Mouse (Mus musculus) mouse embryonic stem cell (cell line): ENCODE data around the gene Anxa11.
"Not testable (repeated sequence)": the region's sequence is repeated elsewhere in the genome, so short reads cannot be mapped to it uniquely, and the experiment has no call there.

Source experiments
- in situ Hi-C, 2 experiments: fragments of 300-500 bp; cut with MboI; formaldehyde crosslinking; loops; 1 replicate in 1 of 2; 3 replicates in 1 of 2; pipeline ENCODE4 v1.14.3; 2019 to 2020; ENCODE audit warnings: low sequenced_read_pairs in 2 of 2, low pct_unique_long_range_greater_than_20kb in 1 of 2, mixed read lengths in 1 of 2; ENCODE audit not compliant: unreplicated experiment in 1 of 2

Gene Anxa11

DNA sequence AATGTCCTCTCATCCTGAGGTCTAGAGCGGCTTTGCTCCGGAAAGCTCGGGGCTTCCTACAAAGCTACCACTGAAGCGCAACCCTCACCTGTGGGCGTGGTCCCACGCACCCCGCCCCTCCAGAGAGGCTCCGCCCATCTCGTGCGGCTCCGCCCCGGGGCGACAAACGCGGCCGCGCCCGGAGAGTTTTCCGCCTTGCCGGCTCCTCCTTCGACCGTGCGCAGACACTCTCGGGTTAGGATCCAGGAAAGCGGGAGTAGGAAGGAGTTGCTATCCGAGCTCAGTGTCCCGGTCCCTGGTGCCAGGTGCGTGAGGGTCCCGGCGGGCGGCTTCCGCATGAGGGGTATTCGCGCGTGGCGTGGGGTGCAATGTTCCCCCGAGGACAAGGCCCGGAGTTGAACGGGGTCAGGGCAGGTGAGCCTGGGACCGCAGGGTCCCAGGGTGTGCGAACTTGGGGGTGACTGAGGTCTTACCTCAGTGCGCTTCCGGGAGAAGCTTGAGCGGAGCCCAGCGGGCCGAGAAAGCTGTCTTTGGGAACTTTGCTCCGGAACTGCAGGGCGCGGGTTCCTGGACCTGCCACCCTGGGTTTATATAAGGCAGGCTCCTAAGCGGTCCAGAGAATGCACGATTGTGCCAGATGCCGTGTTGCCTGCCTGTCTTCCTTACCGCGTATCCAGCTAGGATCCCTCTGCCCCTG lies at the start of gene Anxa11:
TSS of gene Anxa11 (plus strand) at position 166 of the 697 bp plus-strand sequence.
- in situ Hi-C loops, result no loop called here

DNA sequence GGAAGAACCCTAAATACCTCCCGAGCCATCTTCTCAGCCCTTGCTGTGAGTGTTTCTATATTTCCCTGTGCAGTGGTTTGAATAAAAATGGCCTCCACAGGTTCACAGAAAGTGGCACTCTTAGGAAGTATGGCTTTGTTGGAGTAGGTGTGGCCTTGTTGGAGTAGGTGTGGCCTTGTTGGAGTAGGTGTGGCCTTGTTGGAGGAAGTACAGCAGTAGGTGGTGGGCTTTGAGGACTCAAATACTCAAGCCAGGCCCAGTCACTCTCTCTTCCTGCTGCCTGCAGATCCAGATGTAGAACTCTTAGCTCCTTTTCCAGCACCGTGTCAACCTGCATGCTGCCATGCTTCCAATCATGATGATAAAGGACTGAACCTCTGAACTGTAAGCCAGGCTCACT lies 47.6 kb upstream of the Anxa11 start:
- in situ Hi-C loops, result no loop called here

DNA sequence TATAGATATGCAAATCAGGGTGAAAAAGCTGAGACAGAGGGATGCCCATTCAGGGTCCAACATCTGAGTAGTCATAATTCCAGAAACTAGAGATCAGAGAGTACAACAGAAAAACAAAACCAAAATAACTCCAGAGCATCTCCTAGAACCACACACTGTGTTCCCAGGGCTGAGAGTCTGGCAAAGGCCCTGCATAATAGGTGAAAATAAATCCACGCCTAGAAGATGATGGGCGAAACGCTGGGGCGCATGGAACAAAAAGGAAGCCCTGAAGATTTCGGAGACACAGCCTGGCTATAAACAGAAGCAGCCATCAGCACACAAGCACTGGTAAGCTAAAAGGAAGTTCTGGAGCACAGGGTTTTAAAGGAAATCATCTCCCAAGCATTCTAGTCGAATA lies 46.9 kb upstream of the Anxa11 start:
- in situ Hi-C loops, result no loop called here

DNA sequence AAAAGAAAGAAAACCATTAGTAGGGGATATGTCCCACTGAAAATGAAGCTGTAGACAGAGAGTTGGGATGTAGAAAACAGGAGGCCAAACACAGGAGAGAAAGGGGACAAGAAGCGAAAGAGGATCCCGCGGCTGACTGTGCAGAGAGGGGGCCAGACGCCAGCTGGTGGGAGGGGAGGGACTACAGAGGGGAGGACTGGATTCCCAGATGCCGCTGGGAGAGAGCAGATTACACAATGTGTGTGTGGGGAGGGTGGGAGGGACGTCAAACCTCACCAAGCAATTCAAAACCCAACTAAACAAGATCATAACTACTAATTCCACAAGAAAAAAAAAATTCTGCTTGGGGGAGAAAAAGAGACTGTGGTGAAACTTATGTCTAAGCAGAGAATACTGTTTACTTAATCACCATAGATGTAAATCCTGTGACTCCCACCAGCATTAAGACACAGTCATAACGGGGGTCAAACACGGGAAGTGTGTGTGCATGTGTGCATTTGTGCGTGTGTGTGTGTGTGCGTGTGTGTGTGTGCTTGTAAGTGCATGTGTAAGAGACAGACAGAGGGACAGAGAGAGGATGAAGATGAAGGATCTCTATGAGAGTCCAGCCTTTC lies 46.3 kb upstream of the Anxa11 start:
- in situ Hi-C loops, result no loop called here

DNA sequence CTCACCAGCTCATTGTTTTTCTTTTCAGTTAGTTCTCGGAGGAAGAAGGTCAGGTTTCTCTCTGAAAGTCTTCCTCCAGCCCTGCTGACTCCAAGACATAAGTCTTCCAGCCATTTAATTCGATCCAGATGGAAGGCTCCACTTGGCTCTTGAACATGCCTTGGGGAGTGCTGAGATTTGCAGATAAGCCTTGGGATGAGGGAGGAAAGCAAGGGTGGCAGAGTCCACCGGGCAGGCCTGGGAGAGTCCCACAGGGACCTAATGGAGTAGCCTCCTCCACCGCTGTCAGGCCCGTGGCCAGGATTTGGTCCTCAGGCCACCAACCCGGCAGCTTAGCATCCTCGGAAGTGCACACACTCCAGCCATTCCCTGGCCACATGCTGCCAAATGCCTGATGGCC lies 45.3 kb upstream of the Anxa11 start:
- in situ Hi-C loops, result no loop called here

DNA sequence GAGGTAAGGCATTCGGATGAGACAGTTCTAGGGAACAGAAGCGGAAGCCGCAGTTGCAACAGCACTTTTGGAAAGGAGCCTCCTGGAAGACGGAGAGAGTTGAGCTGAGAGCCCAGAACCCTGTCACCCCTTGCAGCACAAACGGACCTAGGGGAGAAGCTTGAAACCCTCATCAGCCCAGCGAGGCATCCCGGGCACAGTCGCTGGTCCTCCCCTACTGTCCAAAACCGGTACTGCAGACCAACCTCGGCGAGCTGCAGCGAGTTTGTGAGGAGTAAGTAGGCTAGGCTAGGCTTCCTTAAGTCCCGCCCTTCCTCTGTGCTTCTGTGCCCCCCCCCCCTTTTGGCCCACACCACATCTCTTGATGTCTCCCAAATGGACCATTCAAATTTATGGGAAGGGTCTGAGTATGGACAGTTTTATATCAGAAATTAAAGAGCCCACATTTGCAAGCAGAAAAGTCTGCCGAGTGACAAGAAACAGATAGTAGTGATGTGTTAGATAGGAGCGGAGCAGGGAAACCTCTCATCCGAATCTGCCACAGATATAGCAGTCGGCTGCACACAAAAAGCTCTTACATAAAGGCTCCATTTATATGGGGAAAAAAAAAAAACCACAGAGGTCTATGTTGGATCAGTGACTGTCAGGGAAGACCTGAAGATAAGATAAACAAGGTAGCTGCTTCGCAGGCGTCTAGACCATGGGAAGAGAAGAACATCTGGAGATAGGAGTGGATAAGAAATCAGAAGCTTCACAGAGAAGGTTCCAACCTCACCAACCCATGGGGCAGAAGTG lies 41.6 kb upstream of the Anxa11 start:
- in situ Hi-C loops, result loop anchor here in 1 of 2 experiments (10.0 kb wide), 1 partner anchor 46 kb away; no protein-coding TSS in a partner anchor

DNA sequence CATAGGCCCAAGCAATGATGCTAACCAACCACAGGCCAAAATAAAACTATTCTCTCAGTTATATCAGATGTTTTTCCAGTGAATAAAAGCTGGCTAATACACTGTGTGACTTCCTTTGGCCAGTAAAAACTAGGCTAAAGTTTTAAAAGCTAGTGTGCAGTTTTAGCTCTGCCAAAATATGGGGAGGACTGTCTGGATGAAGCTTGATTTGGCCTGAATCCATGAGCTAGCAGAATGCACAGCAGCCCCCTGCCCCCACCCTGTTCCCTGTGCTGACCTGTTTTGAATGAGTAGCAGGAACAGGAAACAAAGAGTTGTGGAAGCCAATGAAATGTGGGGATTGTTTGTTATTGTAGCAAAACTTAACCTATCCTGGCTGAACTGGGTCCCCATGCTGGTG lies 39.4 kb upstream of the Anxa11 start:
- in situ Hi-C loops, result loop anchor here in 1 of 2 experiments (10.0 kb wide), 1 partner anchor 48 kb away; no protein-coding TSS in a partner anchor

DNA sequence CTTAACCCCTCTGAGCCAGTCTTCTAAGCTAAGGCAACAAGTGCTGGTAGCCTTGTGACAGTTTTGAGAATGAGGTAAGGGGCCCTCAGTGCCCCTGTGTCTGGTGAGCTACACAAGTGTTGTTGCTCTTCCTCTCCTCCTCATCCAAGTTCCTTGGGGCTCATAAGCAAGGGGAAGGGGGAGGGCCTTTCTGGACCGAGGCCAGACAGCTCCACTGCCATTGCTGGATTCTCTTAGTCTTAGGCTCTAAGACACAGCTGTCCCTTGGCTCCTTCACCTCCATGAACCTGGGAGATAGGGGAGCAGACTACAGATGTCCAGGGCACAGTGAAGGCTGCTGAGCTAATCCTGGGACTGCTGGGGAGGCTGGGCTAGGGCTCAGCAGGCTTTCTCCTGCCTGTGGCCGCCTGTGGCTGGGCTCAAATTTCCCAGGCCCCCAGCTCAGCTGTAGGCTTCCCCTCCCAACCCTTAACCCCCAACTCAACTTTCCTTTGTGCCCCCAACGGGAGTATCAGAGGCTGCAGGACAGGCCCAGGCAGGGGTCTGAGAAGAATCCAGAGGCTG lies 38.6 kb upstream of the Anxa11 start:
- in situ Hi-C loops, result loop anchor here in 1 of 2 experiments (10.0 kb wide), 1 partner anchor 49 kb away; no protein-coding TSS in a partner anchor

DNA sequence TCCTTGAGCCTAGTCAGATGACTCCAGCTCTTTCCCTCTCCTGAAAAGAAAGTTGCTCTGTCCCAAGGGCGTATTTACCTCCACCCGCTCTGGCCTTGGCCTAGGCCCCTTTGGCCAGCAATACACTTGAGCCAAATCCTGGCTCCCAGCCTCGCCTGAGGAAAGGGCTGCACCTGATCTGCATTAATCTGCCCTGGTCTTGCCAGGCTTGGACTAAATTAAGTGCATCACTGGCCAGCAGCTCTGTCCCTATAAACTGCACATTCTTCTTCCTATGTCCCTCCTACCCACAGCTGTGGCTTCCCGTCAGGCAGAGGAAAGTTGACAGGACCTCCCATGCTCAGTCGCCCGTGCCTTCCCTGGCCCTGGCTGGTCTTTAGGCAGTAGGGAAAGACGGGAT lies 36.1 kb upstream of the Anxa11 start:
- in situ Hi-C loops, result loop anchor here in 1 of 2 experiments (10.0 kb wide), 1 partner anchor 51 kb away; no protein-coding TSS in a partner anchor

DNA sequence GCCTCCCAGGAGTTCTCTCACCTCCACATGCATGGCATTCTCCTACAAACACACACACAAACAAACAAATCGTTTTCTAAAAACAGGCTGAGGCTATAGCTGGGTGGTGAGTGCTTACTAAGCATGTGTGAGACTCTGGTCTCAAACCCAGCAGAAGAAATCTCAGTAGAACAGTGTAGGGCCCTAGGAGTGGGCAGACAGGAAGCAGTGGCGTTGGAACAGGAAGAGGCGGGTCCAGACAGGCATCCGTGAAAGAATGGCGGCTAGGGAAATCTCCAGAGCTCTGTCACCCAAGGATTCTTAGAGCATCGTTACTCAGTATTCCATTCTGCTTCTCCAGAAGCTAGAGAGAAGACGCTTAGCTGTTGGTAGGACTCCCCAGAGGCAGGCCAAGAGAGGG lies 35.4 kb upstream of the Anxa11 start:
- in situ Hi-C loops, result loop anchor here in 1 of 2 experiments (10.0 kb wide), 1 partner anchor 52 kb away; no protein-coding TSS in a partner anchor

DNA sequence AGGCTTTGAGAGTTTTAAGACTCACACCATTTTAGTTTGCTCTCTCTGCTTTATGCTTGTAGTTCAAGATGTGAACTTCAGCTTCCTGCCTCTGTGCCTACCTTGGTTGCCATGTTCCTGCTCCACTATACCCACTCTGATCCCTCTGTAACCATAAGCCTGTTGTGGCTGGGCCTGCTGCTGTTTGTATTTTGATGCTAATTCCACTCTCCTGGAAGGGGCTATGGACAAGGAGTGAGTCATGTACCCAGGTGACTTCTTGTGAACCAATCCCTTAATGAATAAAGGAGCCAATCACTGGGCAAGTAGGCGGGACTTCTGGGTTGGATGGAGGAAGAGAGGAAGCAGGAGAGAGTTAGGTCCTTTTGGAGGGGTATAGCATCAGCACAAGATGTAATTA lies 30.9 kb upstream of the Anxa11 start:
- in situ Hi-C loops, result not testable (repeated sequence)

DNA sequence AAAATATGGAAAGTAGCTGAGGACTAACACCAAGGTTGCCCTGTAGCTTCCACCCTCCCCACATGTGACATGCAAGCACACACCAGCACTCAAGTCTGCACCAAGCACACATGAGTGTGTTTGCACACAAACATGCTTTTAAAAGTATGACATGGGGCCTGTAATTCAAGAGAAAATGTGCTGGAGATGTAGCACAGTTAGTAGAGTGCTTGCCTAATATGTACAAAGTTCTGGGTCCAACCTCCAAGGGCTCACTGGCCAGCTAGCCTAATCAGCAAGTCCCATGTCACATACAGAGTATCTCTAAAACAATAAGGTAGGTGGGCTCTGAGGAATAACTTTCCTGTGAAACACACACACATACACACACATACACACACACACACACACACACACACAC lies 27.8 kb upstream of the Anxa11 start:
- in situ Hi-C loops, result no loop called here

DNA sequence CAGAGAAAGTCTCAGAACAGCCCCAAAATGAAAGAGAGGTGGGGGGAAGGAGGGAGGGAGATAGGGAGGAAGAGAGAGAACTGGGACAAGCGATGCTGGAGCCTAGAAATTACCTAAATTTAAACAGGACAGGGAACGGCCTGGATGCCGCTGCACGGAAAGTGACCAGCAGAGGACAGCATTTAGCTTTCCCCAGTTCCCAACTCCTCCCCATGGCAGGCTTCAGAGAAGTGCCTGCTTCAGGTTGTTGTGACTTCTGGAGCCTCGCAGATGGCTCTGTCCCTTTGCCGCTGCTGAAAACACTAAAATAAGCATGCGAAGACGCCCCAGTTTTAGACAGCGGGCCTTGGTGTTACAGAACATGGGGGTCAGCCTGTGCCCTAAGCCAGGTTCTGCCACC lies 25.5 kb upstream of the Anxa11 start:
- in situ Hi-C loops, result no loop called here

DNA sequence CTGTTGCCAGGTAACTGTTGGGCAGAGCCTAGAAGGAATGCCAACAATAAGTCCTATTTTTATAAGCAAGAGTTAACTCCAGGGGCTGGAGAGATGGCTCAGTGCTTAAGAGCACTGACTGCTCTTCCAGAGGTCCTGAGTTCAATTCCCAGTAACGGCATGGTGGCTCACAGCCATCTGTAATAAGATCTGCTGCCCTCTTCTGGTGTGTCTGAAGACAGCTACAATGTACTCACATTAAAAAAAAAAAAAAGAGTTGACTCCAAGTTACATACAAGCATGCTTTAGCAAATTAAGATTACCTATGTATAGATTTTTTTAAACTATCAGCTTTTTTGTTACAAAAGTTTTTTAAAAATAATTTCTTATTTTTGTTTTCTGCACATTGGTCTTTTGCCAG lies 19.4 kb upstream of the Anxa11 start:
- in situ Hi-C loops, result no loop called here

DNA sequence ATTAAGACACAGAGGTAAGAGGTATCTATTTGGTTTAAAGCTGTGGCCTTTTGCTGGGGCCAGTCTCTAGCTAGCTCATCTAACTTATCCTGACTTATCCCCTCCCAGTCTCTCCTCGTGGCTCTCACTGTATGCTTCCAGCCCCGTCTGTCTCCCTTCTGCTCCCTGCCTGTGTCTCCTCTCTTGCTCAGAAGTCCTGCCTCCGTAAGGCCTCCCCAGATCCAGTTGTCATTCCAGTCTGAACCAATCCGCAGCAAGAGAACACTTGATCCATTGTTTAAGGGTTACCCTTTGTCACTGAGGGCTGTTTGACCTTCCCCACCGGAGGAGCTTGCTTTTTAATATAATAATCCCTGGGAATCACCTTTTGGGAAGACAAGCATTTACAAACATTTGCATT lies 17.0 kb upstream of the Anxa11 start:
- in situ Hi-C loops, result no loop called here

DNA sequence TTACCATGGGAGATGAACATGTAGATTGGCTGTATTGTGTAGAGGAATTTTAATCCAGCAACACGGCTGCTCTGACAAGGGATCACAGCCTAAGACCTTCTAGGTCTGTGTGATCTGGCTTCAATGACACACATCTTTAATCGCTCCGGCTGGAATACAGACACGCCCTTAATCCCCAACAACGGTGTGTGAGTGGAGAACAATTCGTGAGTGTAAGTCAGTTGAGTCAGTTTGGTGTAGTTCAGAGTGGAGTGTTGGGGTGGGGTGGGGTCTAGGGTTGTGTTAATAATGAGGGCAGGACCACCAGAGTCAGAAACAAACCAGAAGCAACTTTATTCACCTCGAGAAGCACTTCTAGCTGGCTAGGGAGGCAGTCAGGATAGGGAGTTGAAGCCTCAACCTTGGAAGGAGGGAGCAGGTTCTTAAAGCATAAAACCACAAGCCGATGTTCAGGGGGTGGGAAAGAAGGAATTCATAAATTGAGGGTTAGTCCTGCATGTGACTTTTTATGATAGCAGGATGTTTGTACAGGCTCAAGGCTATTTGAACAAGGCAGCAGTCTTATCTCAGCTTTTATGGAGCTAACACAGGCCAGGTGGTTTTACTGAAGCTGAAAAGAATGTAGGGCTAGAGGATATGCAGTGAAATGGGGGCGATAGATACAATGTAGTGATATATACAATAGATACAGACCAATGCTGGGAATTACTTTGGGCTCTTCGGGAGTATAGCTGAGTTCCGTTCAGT lies 15.9 kb upstream of the Anxa11 start:
- in situ Hi-C loops, result no loop called here

DNA sequence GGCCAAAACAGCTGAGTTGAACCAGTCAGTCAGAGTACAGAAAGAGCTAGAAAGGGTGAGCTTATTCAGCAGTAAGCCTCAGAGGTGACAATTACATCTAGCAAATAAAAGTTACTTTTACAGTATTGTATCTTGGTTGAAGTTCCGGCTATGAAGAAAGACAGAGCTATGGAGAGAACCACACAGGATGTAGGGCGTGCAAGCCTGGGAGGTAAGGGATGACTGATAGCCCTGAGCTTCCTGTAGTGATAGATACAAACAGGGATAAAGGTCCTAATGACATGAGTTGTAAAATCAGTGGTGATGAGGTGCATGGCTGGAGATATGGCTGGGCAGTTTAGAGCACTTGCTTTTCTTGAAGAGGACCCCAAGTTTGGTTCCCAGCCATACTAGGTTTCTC lies 15.1 kb upstream of the Anxa11 start:
- in situ Hi-C loops, result no loop called here

DNA sequence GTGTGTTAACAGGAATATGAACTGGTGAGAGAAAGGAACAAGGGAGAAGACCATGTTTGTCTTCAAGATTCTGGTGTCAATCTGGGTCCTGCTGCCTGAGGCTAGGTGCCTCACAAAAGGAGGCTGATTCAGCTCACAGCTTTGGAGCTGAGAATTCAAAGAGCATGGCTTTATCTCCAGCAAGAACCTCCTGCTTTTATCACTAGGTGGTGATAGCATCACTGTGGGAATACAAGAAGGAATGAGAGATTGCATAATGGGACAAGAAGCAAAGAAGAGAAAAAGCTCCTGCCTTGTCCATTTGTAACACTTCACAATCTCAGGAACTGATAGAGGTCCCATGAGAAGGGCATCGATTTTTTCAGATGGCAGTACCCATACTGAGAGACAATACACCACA lies 10.6 kb upstream of the Anxa11 start:
- in situ Hi-C loops, result no loop called here
